Mouse (Mus musculus): ENCODE results near the gene Itgam.

DNA sequence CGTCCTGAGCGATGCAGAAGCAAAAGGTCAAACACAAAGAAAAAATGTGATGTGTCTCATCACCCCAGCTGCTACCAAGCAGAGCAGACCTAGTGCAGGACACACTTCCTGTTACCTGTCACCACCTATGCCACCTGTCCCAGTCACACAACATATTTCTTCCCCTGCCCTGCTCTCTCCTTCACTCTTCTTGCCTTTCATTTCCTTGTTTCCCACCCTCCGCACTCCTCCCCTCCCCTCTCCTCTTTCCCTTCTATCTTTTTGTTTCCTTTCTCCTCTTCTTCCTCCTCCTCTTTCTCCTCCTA, 29.5 kb upstream of the Itgam start:
- TF ChIP-seq CTCF (IDR thresholded peaks at IDR 0.05; ENCODE audit: control insufficient read depth, insufficient read depth, low read length) (no peak), POLR2A (IDR thresholded peaks at IDR 0.05; ENCODE audit: borderline replicate concordance, control insufficient read depth, low read depth, low read length) (no peak)
